Mouse (Mus musculus) embryonic facial prominence, embryonic 14.5 days (tissue): ENCODE measurements at regions not wholly inside any gene's neighbourhood (a gene's known extent, or its start where the extent isn't known, plus 50 kb on each side); places are given as distances from the start of the nearest gene placed in this dataset.

Source experiments
- ATAC-seq: fragments of 200-750 bp; cut with Nextera tagmentation; 2 replicates; pipeline ENCODE4 v1.8.0; 2017; ENCODE audit warnings: low read depth, moderate number of reproducible peaks, moderate TSS enrichment
- DNase-seq: peaks from one replicate; pipeline ENCODE4 v3.0.0-alpha.2; 2015; ENCODE audit warnings: low spot score
- H3K27ac ChIP-seq: fragments of 300-500 bp; sonication (generic); replicated peaks from 2 replicates; pipeline ENCODE4 v1.5.1; 2014; ENCODE audit warnings: low read depth, mild to moderate bottlenecking, low read length, moderate library complexity
- H3K27me3 ChIP-seq: fragments of 300-500 bp; sonication (generic); replicated peaks from 2 replicates; pipeline ENCODE4 v1.6.1; 2014; ENCODE audit warnings: low read length; ENCODE audit not compliant: control insufficient read depth, insufficient read depth
- H3K36me3 ChIP-seq: fragments of 300-500 bp; sonication (generic); 2 replicates; pipeline ENCODE4 v1.6.1; 2014; ENCODE audit warnings: low read length, mixed read lengths; ENCODE audit not compliant: control insufficient read depth, insufficient read depth
- H3K4me1 ChIP-seq: fragments of 300-500 bp; sonication (generic); 2 replicates; pipeline ENCODE4 v1.6.1; 2014; ENCODE audit warnings: antibody characterized with exemption, low read length; ENCODE audit not compliant: control insufficient read depth, insufficient read depth
- H3K4me2 ChIP-seq: fragments of 300-500 bp; sonication (generic); 2 replicates; pipeline ENCODE4 v1.6.1; 2014; ENCODE audit warnings: low read depth, mild to moderate bottlenecking, low read length, moderate library complexity, mixed read lengths
- H3K4me3 ChIP-seq: fragments of 300-500 bp; sonication (generic); 2 replicates; pipeline ENCODE4 v1.5.1; 2014; ENCODE audit warnings: low read depth, mild to moderate bottlenecking, low read length
- H3K9ac ChIP-seq: fragments of 300-500 bp; sonication (generic); 2 replicates; pipeline ENCODE4 v1.6.1; 2014; ENCODE audit warnings: low read depth, mild to moderate bottlenecking, low read length, moderate library complexity, mixed read lengths
- H3K9me3 ChIP-seq: fragments of 300-500 bp; sonication (generic); 2 replicates; pipeline ENCODE4 v1.6.1; 2016; ENCODE audit warnings: low read length; ENCODE audit not compliant: control insufficient read depth
- WGBS: fragments of 180-500 bp; shearing (Covaris S2); extraction: QIAGEN DNeasy Blood & Tissue Kit; methylation state at CpG from one replicate; pipeline ENCODE4 v1.1.7; 2014; 5-methylcytosine and 5-hydroxymethylcytosine counted together

DNA sequence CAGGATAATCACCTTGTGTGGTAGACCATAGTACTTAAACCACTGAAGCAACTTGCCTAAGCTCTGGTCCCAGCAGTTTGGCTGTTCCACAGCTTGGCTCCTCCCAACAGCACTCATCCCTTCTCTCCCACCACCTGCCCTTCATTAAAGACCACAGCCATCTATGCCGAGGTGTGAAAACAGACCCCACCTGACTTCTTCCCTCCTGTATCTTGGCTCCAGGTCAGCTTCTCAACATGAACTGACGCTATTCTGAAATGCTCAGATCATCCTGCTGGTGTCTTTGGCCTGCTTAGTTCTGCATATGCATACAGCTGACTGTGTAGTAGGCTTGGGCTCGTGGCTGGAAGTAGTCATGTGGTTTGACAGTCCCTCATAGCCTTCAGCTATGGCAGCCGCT is 177.1 kb downstream of the Abcc12 start:
- DNase-seq (no peak), ATAC-seq (no peak)
- no peak overlapping the region for H3K9ac ChIP-seq
- no peaks in the 10 kb centered on the region for H3K36me3 ChIP-seq
- H3K4me2 ChIP-seq = no peak overlapping the region
- no peak overlapping the region for H3K27ac ChIP-seq
- no peaks in the 10 kb centered on the region for H3K4me1 ChIP-seq
- no peaks in the 10 kb centered on the region for H3K9me3 ChIP-seq
- no peak overlapping the region for H3K4me3 ChIP-seq
- H3K27me3 ChIP-seq = no peaks in the 10 kb centered on the region
- WGBS = 69% methylated on average over 4 of the region's 4 CpGs

DNA sequence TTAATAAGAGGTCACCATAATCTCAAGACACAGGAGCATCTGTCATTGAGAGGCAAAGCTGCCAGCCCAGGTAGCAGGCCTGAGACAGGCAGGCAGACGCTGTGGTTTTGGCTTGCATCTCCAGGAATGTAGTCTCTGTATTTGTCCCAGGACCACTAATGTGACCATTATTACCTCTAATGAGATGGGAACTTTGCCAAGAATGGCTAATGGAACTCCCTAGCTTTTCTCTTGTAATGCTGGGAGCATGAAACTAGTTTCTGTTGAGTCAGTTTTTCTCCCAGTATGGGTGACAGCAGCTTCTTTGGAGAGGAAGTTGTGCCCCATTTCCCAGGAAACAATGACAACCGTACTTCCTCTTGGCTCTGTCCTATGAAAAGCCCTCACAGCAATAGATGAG is 178.5 kb downstream of the Abcc12 start:
- Histone ChIP-seq H3K4me1 (no peaks in the 10 kb centered on the region), H3K36me3 (no peaks in the 10 kb centered on the region), H3K9me3 (no peaks in the 10 kb centered on the region), H3K4me2 (no peak overlapping the region), H3K27ac (no peak overlapping the region), H3K9ac (no peak overlapping the region), H3K27me3 (no peaks in the 10 kb centered on the region), H3K4me3 (no peak overlapping the region)
- DNase-seq = peak; percentile 45
- ATAC-seq = no peak
- 53% methylated on average over 2 of the region's 2 CpGs for WGBS

DNA sequence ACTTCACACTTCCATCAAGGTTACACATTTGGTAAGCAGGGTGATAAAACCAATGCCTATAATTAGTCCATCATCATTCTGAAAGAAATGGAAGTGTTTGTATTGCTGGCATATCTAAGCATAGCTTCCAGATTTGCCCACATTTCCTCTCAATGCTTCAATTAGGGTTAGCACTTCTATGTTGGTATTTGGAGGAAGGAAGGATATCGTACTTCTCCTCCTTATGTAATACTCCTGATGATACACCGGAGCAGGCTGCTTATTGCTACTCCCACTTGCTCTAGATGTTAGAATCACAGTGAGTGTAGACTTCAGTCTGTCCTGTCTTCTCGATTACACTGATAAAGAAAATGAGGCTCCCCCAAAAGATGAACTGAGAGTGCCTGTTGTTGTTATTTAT is 185.4 kb downstream of the Abcc12 start:
- no peak overlapping the region for H3K9ac ChIP-seq
- no peak overlapping the region for H3K4me3 ChIP-seq
- H3K27me3 ChIP-seq = no peaks in the 10 kb centered on the region
- H3K4me2 ChIP-seq = no peak overlapping the region
- no peaks in the 10 kb centered on the region for H3K9me3 ChIP-seq
- DNase-seq (no peak), ATAC-seq (no peak)
- H3K27ac ChIP-seq = no peak overlapping the region
- H3K36me3 ChIP-seq = no peaks in the 10 kb centered on the region
- H3K4me1 ChIP-seq = 0 out of 2 replicates have a peak, but pooled peaks cover under 1% of the 10 kb centered on the region
- WGBS = 85% methylated on average over 3 of the region's 3 CpGs

DNA sequence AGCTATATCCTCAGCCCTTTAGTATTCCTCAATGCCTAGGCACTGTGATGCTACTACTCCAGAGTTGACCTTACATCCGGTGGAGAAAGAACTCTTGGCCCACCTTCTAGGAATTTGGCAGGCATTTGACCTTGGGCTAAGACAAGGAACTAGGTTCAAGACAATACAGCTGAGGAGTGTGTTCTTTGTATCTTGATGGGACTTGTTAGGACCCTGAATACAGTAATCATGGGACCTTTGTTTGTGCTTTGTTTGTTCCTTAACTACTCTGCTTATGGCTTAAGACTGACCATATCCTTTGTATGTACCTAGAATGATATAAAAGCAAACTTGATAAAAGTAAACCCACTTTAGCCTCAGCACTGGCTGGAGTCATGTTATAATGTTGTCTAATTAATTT is 186.7 kb downstream of the Abcc12 start:
- no peak overlapping the region for H3K4me3 ChIP-seq
- H3K4me1 ChIP-seq = 0 out of 2 replicates have a peak, but pooled peaks cover 6% of the 10 kb centered on the region
- H3K27me3 ChIP-seq = no peaks in the 10 kb centered on the region
- DNase-seq (no peak), ATAC-seq (no peak)
- no peaks in the 10 kb centered on the region for H3K9me3 ChIP-seq
- no peak overlapping the region for H3K4me2 ChIP-seq
- H3K27ac ChIP-seq = no peak overlapping the region
- WGBS = 85% methylated on average over 1 of the region's 1 CpGs
- no peaks in the 10 kb centered on the region for H3K36me3 ChIP-seq
- no peak overlapping the region for H3K9ac ChIP-seq

DNA sequence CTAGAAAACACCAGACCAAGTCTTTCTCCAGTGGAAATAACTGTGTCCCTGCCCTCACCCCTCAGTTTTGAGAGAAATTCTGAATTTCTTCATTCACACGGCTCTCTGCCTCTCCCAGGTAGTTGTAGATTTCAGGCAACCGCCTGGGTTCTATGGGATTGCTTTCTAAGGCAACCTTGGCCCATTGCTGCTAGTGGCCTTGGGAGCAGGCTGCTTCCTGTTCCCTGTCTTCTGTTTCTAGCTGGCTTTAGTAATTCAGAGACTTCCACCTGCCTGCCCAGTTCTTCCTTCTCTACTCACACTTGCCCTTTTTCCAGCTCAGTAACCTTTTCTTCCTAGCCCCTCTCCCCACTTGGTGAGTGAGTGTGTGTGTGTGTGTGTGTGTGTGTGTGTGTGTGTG is 187.1 kb downstream of the Abcc12 start:
- 76% methylated on average over 2 of the region's 2 CpGs for WGBS
- Histone ChIP-seq H3K36me3 (no peaks in the 10 kb centered on the region), H3K27me3 (no peaks in the 10 kb centered on the region), H3K4me1 (0 out of 2 replicates have a peak, but pooled peaks cover 6% of the 10 kb centered on the region), H3K4me3 (no peak overlapping the region), H3K9me3 (no peaks in the 10 kb centered on the region), H3K9ac (no peak overlapping the region), H3K27ac (no peak overlapping the region), H3K4me2 (no peak overlapping the region)
- DNase-seq = no peak
- ATAC-seq = no peak

DNA sequence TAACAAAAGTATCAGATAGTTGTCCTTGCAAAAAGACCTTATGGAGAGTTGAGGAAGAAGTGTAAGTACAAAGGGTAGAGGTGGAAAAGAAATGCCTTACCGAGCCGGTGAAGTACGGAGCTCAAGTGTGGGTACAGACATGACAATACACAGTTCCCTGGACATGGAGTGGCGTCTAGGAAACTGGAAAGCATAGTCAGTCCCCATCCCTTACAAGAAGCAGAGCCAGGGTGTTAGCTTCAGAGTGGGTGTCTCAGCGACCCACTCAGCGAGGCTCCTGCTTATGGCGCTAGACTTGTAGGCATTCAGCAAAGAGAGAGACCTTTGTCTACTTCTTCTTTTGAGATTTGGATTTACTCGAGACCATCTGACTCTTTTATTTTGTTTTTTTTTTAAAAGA is 189.8 kb downstream of the Abcc12 start:
- H3K9me3 ChIP-seq = no peaks in the 10 kb centered on the region
- no peak for ATAC-seq
- 91% methylated on average over 8 of the region's 8 CpGs for WGBS
- no peak overlapping the region for H3K9ac ChIP-seq
- no peaks in the 10 kb centered on the region for H3K36me3 ChIP-seq
- H3K4me3 ChIP-seq = no peak overlapping the region
- H3K4me2 ChIP-seq = no peak overlapping the region
- no peak for DNase-seq
- H3K4me1 ChIP-seq = 0 out of 2 replicates have a peak, but pooled peaks cover 6% of the 10 kb centered on the region
- H3K27me3 ChIP-seq = no peaks in the 10 kb centered on the region
- no peak overlapping the region; the same call in 1 of the 2 replicates for H3K27ac ChIP-seq

DNA sequence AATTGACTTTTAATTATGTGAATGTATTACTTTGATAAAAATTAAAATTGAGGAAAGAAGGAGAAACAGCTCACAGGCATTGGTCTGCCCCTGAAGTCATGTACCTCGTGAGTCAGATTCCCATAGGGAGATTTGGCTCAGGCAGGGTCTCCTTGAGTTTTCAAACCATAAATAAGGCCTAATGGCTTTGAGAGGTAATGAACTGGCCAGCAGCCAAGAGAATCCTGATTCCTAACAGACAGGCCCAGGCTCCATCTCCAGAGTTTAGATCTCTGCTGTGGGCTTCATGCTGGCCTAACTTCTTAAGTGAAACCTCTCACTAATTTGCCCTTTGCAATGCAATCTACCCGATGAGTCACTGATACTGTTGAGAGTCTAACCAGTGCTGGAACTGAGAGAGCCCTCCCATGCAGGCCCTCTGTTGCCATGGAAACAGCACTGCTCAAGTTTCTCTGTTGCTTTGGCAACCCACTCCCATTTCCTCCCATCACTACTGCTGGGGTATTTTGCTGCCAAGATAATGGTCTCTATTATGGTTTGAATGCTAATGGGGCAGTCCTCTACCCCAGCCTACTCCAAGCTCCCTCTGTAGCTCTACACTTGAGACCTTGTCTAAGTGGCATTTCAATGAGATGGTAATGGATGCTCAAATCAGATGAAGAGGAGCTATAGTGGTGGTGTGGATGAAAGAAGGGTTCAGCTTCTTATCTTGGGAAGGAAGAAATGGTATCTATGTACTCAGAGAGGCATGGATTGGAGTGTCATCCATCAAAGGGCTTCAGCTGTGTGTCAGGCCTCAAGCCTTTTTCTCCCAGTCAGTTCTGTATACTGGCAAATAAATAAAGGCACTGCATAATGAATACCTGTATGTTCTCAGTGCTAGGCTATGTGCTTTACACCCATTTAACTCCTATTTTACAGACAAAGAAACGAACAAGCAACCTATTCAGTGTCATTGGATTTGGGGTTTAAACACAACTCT is 190.5 kb downstream of the Abcc12 start:
- 42% methylated on average over 3 of the region's 3 CpGs for WGBS
- Histone ChIP-seq H3K9me3 (no peaks in the 10 kb centered on the region), H3K9ac (no peak overlapping the region), H3K4me2 (no peak overlapping the region), H3K4me1 (0 out of 2 replicates have a peak, but pooled peaks cover 6% of the 10 kb centered on the region), H3K36me3 (no peaks in the 10 kb centered on the region), H3K4me3 (no peak overlapping the region), H3K27me3 (no peaks in the 10 kb centered on the region), H3K27ac (no peak overlapping the region; the same call in 1 of the 2 replicates)
- peak; percentile 95 for ATAC-seq
- peak; percentile 93 for DNase-seq

DNA sequence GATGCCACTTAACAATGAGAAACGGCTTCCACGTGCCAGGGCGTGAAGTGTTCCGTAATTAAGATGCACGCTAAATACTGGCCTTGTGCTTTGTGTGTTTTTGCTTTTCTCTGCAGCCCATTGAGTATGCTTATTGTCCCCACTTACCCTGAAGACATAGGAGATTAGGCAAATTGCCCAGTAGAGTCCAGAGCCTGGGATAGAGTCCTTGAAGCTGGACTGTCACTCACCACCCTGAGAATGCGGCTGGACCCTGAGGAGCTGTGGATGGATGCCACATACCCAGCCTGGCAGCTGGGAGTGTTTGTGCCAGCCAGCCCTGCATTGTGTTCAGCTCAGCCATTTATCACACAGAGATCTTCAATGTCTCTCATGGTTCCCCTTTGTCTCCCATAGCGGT is 195.2 kb downstream of the Abcc12 start:
- no peak overlapping the region for H3K4me2 ChIP-seq
- ATAC-seq (no peak), DNase-seq (no peak)
- no peaks in the 10 kb centered on the region for H3K36me3 ChIP-seq
- no peaks in the 10 kb centered on the region for H3K9me3 ChIP-seq
- H3K9ac ChIP-seq = no peak overlapping the region
- H3K27me3 ChIP-seq = no peaks in the 10 kb centered on the region
- no peak overlapping the region for H3K27ac ChIP-seq
- no peak overlapping the region for H3K4me3 ChIP-seq
- WGBS = 79% methylated on average over 7 of the region's 7 CpGs
- H3K4me1 ChIP-seq = 0 out of 2 replicates have a peak, but pooled peaks cover 6% of the 10 kb centered on the region

DNA sequence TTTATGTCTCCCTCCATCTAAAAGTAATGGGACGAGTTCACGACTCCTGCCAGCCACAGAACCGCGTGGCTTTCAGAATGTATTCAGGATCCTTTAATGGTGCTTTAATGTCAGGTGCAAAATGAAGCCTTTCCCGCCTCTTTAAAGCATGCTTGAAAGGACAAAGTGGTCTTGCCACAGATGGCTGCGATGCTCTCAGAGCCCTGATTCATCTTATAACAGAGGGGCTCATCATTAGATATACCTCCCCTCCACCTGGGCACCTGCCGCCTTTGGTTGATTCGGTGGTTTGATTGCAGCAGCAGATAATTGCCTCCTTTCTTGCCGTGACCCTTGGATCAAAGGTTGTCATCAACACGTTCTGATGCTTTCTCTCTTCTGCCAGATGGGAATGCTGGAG is 198.5 kb downstream of the Abcc12 start:
- DNase-seq (no peak), ATAC-seq (no peak)
- Histone ChIP-seq H3K9me3 (no peaks in the 10 kb centered on the region), H3K4me1 (no peaks in the 10 kb centered on the region), H3K4me3 (no peak overlapping the region), H3K27ac (no peak overlapping the region), H3K27me3 (no peaks in the 10 kb centered on the region), H3K9ac (no peak overlapping the region), H3K36me3 (no peaks in the 10 kb centered on the region), H3K4me2 (no peak overlapping the region)
- 83% methylated on average over 10 of the region's 10 CpGs for WGBS
